Mouse (Mus musculus) myocyte (in vitro differentiated cells): Measurements from ENCODE around the gene Tspan9. TPM values are rescaled to one million over a fixed set of nuclear protein-coding genes. Genes with fewer than 3 reads are reported as not detected.

Experiments used
- H3K27me3 ChIP-seq: one replicate; pipeline ENCODE4 v1.6.1; 2011; ENCODE audit not compliant: control insufficient read depth, insufficient read depth, insufficient read length
- H3K36me3 ChIP-seq: one replicate; pipeline ENCODE4 v1.6.1; 2011; ENCODE audit not compliant: control insufficient read depth, insufficient read depth
- H3K4me2 ChIP-seq: one replicate; pipeline ENCODE4 v1.6.1; 2011; ENCODE audit warnings: low read depth, control low read depth
- H3K4me3 ChIP-seq: one replicate; pipeline ENCODE4 v1.5.1; 2011; ENCODE audit warnings: mild to moderate bottlenecking, control low read depth, moderate library complexity
- H3K79me2 ChIP-seq: one replicate; pipeline ENCODE4 v1.6.1; 2011; ENCODE audit not compliant: control insufficient read depth, insufficient read depth
- H3ac ChIP-seq: one replicate; pipeline ENCODE4 v1.6.1; 2011; ENCODE audit not compliant: control insufficient read depth, insufficient read length
- CEBPB ChIP-seq: IDR thresholded peaks from 2 replicates; pipeline ENCODE4 v1.6.1; 2011; ENCODE audit warnings: mild to moderate bottlenecking, moderate library complexity; ENCODE audit not compliant: poor library complexity, insufficient read depth, severe bottlenecking
- E2F4 ChIP-seq: IDR thresholded peaks from one replicate; pipeline ENCODE4 v1.6.1; 2011; ENCODE audit warnings: mild to moderate bottlenecking, control low read depth, moderate library complexity; ENCODE audit not compliant: insufficient read depth
- MAX ChIP-seq: IDR thresholded peaks from one replicate; pipeline ENCODE4 v1.6.1; 2011; ENCODE audit warnings: low read depth, mild to moderate bottlenecking, control low read depth
- MYOD1 ChIP-seq, 3 experiments: IDR thresholded peaks; one replicate each; pipeline ENCODE4 v1.6.1; 2011; ENCODE audit warnings: control low read depth in 2 of 3, low read depth in 2 of 3, mild to moderate bottlenecking in 2 of 3, moderate library complexity in 1 of 3; ENCODE audit not compliant: insufficient read length in 2 of 3, control insufficient read depth in 1 of 3
- MYOG ChIP-seq, 3 experiments: IDR thresholded peaks; one replicate each; pipeline ENCODE4 v1.6.1; 2011; ENCODE audit warnings: control low read depth in 2 of 3, low read depth in 2 of 3, mild to moderate bottlenecking in 2 of 3; ENCODE audit not compliant: insufficient read length in 2 of 3, control insufficient read depth in 1 of 3, insufficient read depth in 1 of 3
- POLR2A ChIP-seq: IDR thresholded peaks from one replicate; pipeline ENCODE4 v1.6.1; 2011; ENCODE audit warnings: low read depth, mild to moderate bottlenecking, control low read depth, moderate library complexity; ENCODE audit not compliant: insufficient read length
- POLR2AphosphoS2 ChIP-seq: IDR thresholded peaks from one replicate; pipeline ENCODE4 v1.6.1; 2011; ENCODE audit warnings: low read depth, control low read depth; ENCODE audit not compliant: insufficient read length
- REST ChIP-seq: IDR thresholded peaks from one replicate; pipeline ENCODE4 v1.6.1; 2011; ENCODE audit warnings: mild to moderate bottlenecking, control low read depth, moderate library complexity; ENCODE audit not compliant: insufficient read depth, insufficient read length
- SRF ChIP-seq: IDR thresholded peaks from one replicate; pipeline ENCODE4 v1.6.1; 2011; ENCODE audit warnings: low read depth; ENCODE audit not compliant: control insufficient read depth, insufficient read length
- TCF12 ChIP-seq: IDR thresholded peaks from one replicate; pipeline ENCODE4 v1.6.1; 2011; ENCODE audit warnings: mild to moderate bottlenecking, control low read depth; ENCODE audit not compliant: poor library complexity, insufficient read depth, severe bottlenecking
- TCF3 ChIP-seq: IDR thresholded peaks from one replicate; pipeline ENCODE4 v1.6.1; 2011; ENCODE audit warnings: low read depth, control low read depth; ENCODE audit not compliant: insufficient read length
- USF1 ChIP-seq: IDR thresholded peaks from one replicate; pipeline ENCODE4 v1.6.1; 2011; ENCODE audit warnings: low read depth, mild to moderate bottlenecking, control low read depth, moderate library complexity
- polyA plus RNA-seq: library from polyadenylated mRNA; unstranded; fragments of >200 nt; fragmentation: generic; extraction: Trizol; gene quantifications from one replicate; pipeline ENCODE4 v1.2.1, GENCODE M21; 2012; ENCODE audit warnings: missing spikeins

Gene Tspan9
- polyA plus RNA-seq, 1 experiment = 227 TPM

DNA sequence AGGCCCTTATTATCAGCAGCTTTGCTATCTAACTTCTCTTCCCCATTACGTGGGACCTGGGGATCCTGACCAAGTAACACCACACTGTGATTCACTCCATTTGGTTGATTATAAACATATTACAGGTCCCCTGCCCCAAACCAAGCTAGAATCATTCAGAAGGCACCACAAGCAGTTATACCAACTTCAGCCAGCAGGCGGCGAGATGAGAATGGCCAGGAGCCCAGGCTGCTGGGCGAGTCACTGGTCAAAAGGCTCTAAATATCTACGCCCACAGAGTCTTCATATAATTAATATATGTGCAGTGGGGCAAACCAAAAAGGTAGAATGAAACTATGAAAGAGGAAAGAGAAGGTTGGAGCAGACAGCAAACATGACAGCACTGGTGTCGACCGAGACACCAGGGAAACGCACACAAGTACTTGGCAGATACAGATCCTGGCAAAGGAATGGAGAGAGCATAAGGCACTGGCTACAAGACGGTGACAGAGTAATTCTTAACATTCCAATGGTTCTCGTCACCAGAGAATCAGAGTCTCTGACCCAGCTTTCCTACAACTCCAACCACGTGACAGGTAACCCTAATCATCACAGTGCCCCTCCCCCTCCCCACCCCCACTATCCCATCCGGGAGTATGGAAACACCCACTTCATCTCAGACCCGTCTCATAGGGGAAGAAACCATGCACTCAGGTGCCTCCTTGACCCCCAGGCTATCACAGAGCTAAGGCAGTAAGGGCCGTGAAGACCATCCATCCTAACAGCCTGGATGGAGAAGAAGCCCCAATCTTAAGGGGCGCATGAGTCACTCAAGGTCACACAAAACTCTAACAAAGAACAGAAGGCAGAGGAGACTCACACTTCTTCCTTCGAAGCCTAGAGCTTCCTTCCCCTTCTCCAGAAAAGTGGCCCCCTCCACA is 110.9 kb downstream of the Tspan9 start:
- no peak for TF ChIP-seq MAX
- TF ChIP-seq USF1 = peak; percentile 81
- H3K4me2 ChIP-seq = peak overlapping the region; percentile 77
- peaks cover 24% of the 10 kb centered on the region for H3K79me2 ChIP-seq
- no peaks in the 10 kb centered on the region for H3K27me3 ChIP-seq
- H3ac ChIP-seq = no peak overlapping the region
- H3K4me3 ChIP-seq = peak overlapping the region; percentile 79
- no peaks in the 10 kb centered on the region for H3K36me3 ChIP-seq

DNA sequence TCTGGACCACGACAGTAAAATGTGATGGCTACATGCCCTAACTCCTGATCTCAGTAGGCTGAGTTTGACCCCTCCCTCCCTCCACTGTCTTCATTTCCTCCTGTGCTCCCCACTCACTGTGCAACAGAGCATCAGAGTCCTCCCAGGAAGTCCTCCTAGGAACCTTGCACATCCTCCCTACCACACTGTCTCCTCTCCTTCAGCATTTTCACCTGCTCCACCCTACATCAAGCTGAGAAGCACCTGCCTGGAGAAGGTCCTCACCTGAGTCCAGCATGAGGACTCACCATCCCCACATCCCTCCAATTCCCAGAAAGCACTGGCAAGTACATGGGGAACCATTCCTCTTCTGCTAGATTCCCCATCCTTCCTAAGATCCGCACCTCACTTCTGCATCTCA is 111.8 kb downstream of the Tspan9 start:
- Histone ChIP-seq H3K27me3 (no peaks in the 10 kb centered on the region), H3ac (no peak overlapping the region), H3K36me3 (no peaks in the 10 kb centered on the region), H3K4me2 (peak overlapping the region; percentile 77), H3K79me2 (peaks cover 27% of the 10 kb centered on the region), H3K4me3 (peak overlapping the region; percentile 79)
- no peak for TF ChIP-seq MAX
- TF ChIP-seq TCF12 = no peak
- no peak for TF ChIP-seq MYOG (IDR thresholded peaks at IDR 0.05; ENCODE audit: control insufficient read depth in 1 of 3, insufficient read depth in 1 of 3, insufficient read length in 2 of 3, low read depth in 2 of 3)
- no peak for TF ChIP-seq POLR2AphosphoS2
- no peak for TF ChIP-seq POLR2A
- TF ChIP-seq CEBPB = no peak
- no peak for TF ChIP-seq USF1
- no peak for TF ChIP-seq E2F4
- no peak for TF ChIP-seq TCF3
- no peak for TF ChIP-seq REST
- no peak for TF ChIP-seq MYOD1 (IDR thresholded peaks at IDR 0.05; ENCODE audit: control insufficient read depth in 1 of 3, insufficient read length in 2 of 3, low read depth in 2 of 3)
- no peak for TF ChIP-seq SRF

DNA sequence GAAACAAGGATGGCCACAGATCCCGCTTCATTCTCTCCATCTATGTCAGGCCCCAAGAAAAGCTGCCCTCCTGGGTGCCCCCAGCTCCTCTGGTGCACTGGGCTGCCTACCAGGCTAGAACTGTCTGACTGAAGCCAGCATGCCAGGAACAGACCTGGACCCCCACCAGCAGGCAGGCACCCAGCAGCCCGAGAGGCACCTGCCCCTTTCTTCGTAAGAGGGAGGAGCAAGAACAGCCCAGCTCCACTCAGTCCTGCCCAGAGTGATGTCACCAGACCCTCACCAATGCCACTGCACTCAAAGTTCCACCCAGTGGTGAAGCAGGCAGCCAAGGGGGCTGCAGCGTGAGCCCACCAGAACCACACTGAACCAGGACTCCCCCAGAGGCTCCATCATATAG is 112.3 kb downstream of the Tspan9 start:
- no peak overlapping the region for H3ac ChIP-seq
- H3K27me3 ChIP-seq = no peaks in the 10 kb centered on the region
- H3K4me2 ChIP-seq = peak overlapping the region; percentile 77
- H3K36me3 ChIP-seq = no peaks in the 10 kb centered on the region
- H3K4me3 ChIP-seq = peak overlapping the region; percentile 79
- TF ChIP-seq MYOG (IDR thresholded peaks at IDR 0.05; ENCODE audit: control insufficient read depth in 1 of 3, insufficient read depth in 1 of 3, insufficient read length in 2 of 3, low read depth in 2 of 3) = peak in 1 of 3 experiments; percentile 9
- TF ChIP-seq POLR2A = peak; percentile 17
- TF ChIP-seq REST = no peak
- TF ChIP-seq MAX = no peak
- H3K79me2 ChIP-seq = peaks cover 32% of the 10 kb centered on the region

DNA sequence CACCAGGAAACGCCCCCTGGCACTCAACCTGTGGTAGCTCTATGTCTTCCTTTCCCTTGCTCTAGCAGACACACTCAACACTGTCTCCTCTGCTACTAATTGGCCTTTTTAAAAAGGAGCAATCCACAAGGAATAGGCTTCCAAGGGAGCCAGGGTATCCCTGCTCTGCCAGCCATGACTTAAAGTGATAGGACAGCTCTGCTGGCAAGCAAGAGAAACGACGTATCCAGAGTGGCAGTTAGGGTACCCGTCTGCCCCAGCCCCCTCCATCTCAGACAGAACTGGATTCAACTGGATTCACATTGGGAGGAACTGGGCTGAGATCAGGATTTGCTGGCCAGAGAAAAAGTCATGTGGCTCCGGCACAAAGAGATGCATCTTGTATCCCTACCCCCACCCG is 112.9 kb downstream of the Tspan9 start:
- no peaks in the 10 kb centered on the region for H3K36me3 ChIP-seq
- peak overlapping the region; percentile 38 for H3K4me2 ChIP-seq
- no peaks in the 10 kb centered on the region for H3K27me3 ChIP-seq
- TF ChIP-seq CEBPB (no peak), MYOG (IDR thresholded peaks at IDR 0.05; ENCODE audit: control insufficient read depth in 1 of 3, insufficient read depth in 1 of 3, insufficient read length in 2 of 3, low read depth in 2 of 3) (no peak), MAX (no peak), REST (no peak), E2F4 (no peak), MYOD1 (IDR thresholded peaks at IDR 0.05; ENCODE audit: control insufficient read depth in 1 of 3, insufficient read length in 2 of 3, low read depth in 2 of 3) (no peak), POLR2AphosphoS2 (no peak), TCF3 (no peak), POLR2A (no peak), USF1 (no peak)
- no peak overlapping the region for H3ac ChIP-seq
- H3K79me2 ChIP-seq = peaks cover 36% of the 10 kb centered on the region
- peak overlapping the region; percentile 79 for H3K4me3 ChIP-seq

DNA sequence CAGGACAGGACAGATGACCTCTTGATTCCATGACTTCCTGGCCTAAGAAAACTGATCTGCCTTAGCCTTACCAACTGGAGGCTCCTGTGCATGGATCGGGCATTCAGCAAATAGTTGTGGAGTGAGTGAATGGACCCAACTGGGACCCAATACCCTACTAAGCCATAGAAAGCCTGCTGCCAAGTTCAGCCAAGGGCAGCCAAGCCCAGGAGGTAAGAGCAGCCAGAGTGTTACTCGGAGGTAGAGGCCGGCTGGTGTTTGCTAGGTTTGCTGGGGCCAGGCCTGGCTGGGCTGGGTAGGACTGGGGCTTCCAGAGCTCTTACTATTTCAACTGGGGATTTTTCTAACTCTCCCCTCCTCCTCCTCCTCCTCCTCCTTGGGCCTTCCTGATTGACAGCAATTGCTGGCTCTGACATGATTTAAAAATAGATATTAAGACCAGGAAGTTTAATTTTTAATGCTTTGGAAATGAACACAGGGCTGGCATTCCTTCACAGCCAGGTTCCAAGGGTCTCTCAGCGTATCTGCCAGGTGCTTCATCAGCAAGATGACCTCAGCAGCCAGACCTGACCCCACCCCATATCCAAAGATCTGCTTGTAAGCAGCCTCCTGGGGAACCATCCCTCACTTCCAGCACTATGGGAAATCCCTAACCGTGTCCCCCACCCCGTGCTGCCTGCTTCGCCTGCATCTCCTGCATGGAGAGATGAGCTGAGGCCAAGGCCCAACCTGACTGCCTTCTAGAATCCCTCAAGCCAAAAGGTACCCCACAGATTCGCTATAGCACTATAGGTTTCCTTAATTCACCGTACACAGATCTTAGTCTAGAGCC is 113.7 kb downstream of the Tspan9 start:
- Histone ChIP-seq H3ac (no peak overlapping the region), H3K4me3 (no peak overlapping the region), H3K4me2 (peak overlapping the region; percentile 38), H3K27me3 (no peaks in the 10 kb centered on the region), H3K36me3 (no peaks in the 10 kb centered on the region), H3K79me2 (peaks cover 39% of the 10 kb centered on the region)
- TF ChIP-seq TCF3 (no peak), REST (no peak), POLR2A (no peak), TCF12 (no peak), MAX (no peak), MYOD1 (IDR thresholded peaks at IDR 0.05; ENCODE audit: control insufficient read depth in 1 of 3, insufficient read length in 2 of 3, low read depth in 2 of 3) (peak in 1 of 3 experiments; percentile 39), MYOG (IDR thresholded peaks at IDR 0.05; ENCODE audit: control insufficient read depth in 1 of 3, insufficient read depth in 1 of 3, insufficient read length in 2 of 3, low read depth in 2 of 3) (peak in 1 of 3 experiments; percentile 25), USF1 (no peak)
